Mouse (Mus musculus) layer of hippocampus, postnatal 14 days (tissue): ENCODE measurements at regions not wholly inside any gene's neighbourhood (a gene's known extent, or its start where the extent isn't known, plus 50 kb on each side); places are given as distances from the start of the nearest gene placed in this dataset.

Experiments used
- DNase-seq, 2 experiments: peaks; one replicate each; pipeline ENCODE4 v3.0.0; 2021 to 2022; ENCODE audit warnings: low spot score in 2 of 2, mixed read lengths in 1 of 2

DNA sequence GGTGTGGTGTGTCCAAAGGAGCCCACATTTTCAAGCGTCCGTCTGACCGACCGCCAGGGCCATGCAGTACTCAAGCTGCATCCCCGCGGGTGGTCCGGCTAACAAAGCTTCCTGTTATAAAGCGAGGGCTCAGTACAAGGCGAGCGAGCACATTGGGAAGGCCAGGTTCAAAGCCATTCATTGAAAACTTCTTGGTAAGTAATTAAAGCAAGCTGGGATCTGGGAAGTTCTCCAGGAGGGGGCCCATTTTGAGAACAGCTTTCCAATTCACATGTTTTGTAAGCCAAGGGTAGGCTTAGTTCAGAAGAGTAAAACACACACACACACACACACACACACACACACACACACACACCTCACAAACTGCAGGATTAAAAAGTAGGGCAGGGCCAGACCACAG lies 57.3 kb upstream of the Prep start:
- DNase-seq: peak; percentile 10 to 58

DNA sequence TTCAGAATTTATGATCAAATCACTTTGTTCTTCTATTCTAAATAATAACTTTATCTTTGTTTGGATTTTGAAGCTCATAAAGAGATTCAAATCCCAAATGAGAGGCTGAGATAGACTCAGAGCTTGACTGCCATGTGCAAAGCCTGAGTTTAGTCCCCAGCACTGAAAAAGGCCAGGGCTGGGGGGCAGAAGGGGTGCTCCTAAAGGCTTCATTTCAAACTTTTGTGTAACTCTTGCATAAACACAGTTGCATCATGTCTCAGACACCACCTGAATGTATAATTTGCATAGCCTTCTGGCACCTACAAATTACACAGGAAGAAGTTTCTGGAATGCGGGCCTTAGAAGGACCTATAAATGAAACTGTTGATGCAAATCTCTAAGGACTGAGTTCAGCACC lies 57.8 kb upstream of the Prep start:
- DNase-seq: no peak

DNA sequence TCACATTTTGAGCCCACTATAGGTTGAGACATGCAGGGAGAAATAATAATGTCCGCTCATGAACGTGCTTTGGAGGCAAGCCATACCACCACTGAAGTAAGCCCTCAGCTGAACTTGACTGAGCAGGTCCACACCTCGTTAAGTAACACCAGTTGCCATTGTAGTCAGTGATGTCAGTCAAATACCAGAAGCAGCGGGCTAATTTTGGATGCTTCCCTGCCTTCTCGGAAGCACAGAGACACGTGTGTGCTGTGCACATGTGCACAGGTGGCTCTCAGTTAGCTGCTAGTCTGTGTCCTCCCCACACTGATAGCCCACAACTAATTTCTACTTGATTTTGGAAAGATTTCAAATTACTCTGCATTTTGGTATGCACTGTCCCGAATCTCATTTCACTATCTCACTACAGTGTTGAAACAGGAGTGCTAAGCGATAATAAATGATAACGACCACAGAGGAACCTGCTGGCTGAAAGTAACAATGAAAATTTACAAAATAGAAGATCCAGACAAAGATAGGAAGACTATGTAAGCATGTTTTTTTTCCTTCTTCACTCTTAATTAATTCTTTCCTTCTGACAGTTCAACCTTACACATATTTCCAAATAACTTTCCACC lies 62.9 kb upstream of the Prep start:
- DNase-seq: no peak

- DNase-seq: no peak
These were observed 63.7 kb upstream of the Prep start for GRCm38 (mm10) chr10:45003344-45003681.

DNA sequence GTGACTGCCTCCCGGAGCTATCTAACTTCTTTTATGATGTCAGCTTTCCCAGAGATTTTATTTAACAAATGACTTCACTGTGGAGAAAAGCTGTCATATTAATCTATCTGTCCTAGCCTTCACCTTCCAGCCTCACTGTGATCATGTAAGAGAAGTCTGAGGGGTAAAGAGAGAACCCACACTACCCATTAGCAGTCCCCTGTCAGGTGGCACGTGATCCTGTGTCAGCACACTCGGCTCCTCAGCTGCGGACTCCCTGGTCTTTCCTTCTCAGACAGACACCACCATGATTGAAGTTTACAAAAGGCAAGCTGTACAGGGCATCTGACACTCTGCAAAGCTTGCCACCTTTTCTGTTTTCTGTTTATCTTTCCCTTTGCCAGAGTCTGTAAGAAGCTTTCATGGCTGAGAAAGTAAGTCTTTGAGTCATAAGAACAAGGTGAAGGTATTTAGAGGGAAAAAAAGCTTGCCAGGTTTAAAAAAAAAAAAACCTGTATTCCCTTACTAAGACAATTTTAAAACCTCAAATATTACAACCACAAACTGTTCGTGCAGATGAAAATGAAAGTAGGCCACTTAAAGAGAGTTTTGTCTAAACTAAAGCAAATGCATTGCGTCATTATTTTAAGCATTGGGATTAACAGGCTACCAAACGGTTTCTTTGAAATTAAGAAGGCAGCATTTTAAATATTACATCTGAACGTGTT lies 64.2 kb upstream of the Prep start:
- no peak for DNase-seq

- DNase-seq: peak; percentile 51 to 75
These were observed 65.8 kb upstream of the Prep start for GRCm38 (mm10) chr10:45000873-45001859.

GRCm38 (mm10) chr10:45000027-45000840 lies 66.8 kb upstream of the Prep start:
- DNase-seq: peak; percentile 7 to 10

GRCm38 (mm10) chr10:44997906-44998289 lies 69.1 kb upstream of the Prep start:
- DNase-seq: no peak

GRCm38 (mm10) chr10:44997184-44997905 lies 69.7 kb upstream of the Prep start:
- DNase-seq: no peak

GRCm38 (mm10) chr10:44995756-44996155 lies 71.2 kb upstream of the Prep start:
- DNase-seq: peak in 1 of 2 experiments; percentile 8

GRCm38 (mm10) chr10:44994385-44995281 lies 72.4 kb upstream of the Prep start:
- DNase-seq: no peak

GRCm38 (mm10) chr10:44993470-44994260 lies 73.3 kb upstream of the Prep start:
- no peak for DNase-seq

- no peak for DNase-seq
These were observed 77.5 kb upstream of the Prep start for GRCm38 (mm10) chr10:44989539-44989938.

- DNase-seq: no peak
These were observed 78.2 kb upstream of the Prep start for GRCm38 (mm10) chr10:44988756-44989155.

DNA sequence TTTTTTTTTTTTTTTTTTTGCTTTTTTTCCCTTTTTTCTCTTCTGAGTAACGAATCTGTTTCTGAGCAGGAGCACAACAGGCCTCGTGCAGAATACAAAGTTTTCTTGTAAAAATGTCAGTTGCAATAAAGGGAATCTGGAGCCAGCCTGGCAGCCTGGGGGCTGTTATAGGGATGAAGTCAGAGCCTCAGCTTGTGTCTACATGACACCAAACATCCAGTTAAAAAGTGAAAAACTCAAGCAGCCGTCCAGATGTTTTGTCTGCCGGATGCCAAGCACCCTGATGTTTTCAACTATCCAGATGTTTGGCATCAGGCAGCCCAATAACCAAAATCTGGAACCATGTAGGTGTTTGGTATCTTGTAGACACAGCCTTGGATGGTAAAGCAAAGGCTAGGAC lies 79.4 kb upstream of the Prep start:
- DNase-seq: no peak

DNA sequence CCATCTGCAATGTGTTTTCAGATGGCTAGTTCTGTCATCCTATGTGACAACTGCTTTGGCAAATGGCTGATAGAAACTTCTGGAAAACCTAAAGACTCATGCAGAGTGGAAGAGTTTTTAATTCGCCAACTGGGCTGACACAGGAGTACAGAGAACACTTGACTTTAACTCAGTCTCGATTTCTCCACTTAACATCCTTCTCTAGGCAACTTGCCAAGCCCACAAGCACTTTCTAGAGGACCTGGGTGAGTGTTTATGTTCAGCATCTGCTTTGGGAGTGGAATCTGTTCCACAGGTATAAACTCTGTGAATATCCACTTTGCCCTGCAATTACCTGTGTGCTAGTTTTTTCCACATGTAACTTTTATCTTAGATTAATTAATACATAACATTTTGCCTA lies 85.1 kb upstream of the Prep start:
- DNase-seq: no peak

DNA sequence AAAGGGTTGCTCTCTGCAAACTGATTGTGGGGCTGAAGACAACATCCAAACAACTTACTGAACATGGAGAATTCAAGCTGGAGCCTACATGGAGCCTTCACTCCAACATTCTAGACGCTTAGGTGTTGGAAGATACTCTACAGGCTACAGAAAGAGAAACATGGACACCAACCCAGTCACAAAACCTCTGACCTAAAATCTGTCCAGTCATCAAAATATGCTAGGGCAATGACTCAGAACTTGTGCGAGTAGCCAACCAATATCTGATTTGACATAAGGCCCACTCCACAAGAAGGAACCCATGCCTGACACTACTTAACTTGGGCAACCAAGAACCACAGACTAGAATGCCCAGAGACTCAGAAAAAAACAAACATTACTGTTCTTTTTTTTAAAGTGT lies 90.2 kb upstream of the Prep start:
- no peak for DNase-seq

GRCm38 (mm10) chr10:44971911-44972310 lies 95.1 kb upstream of the Prep start:
- DNase-seq: no peak

- no peak for DNase-seq
These were observed 107.0 kb upstream of the Prep start for GRCm38 (mm10) chr10:44959968-44960367.
